Mouse (Mus musculus) mature B cell (primary cell): ENCODE results near the gene Stoml2.

Experiments used
- in situ Hi-C: fragments of 300-500 bp; cut with MboI; formaldehyde crosslinking; loops from 2 replicates; pipeline ENCODE4 v1.14.3; 2019

The Stoml2 gene

DNA sequence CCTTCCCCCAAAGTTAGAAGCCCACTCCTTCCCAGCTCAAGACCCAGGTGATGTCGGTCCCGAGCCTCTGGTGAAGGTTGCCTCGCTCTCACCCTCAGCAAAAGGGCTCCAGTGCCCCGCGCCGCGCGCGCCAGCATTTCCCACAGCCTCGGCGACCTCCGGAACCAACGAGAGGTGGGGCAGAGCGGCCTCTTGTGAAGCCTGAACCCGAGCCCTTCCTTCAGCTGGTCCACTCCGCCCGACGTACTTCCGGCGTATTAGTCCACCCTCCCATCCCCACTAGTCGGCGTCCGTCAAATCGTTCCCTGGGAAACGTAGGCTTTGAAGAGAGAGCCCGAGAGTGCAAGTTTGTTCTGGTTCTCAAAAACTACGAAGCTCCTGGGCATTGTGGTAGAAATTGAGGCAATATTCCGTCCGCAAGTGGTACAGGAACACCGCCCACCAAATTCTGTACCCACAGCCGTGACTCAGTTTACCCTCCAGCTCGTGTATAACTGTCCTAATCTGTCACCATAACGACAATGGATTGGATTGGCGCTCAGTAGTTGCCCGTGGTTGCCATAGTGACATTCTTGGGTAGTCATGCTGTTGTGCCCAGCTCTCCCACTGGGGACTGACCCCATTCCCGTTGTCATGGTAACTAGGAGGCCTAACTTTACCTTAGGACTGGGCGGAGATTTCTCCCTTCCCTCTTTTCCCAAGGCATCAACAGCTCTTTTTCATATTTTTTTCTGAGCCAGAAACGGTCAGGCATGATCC lies at the start of gene Stoml2:
Gene Stoml2 (minus strand): TSS at position 474 of the 759 bp plus-strand sequence.
- in situ Hi-C loops = no loop called here

- in situ Hi-C loops = no loop called here
Observed at GRCm38 (mm10) chr4:43078071-43078718, 46.7 kb upstream of the Stoml2 start.

- in situ Hi-C loops = loop anchor here (25.0 kb wide), 1 partner anchor 337 kb away; no protein-coding TSS in a partner anchor
Observed at GRCm38 (mm10) chr4:43074923-43075322, 43.4 kb upstream of the Stoml2 start.

DNA sequence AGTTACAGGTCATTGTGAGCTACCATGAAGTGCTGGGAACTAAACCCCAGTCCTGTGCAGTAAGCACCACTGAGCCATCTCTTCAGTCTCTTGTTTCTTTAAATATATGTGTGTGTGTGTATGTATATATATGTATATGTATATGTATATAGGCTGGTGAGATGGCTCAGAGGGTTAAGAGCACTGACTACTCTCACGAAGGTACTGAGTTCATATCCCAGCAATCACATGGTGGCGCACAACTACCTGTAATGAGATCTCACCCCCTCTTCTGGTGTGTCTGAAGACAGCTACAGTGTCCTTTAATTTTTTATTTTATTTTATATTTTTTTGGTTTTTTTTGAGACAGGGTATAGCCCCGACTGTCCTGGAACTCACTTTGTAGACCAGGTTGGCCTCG lies 34.0 kb upstream of the Stoml2 start:
- in situ Hi-C loops = loop anchor here (25.0 kb wide), 1 partner anchor 347 kb away; no protein-coding TSS in a partner anchor

GRCm38 (mm10) chr4:43060286-43060685 lies 28.8 kb upstream of the Stoml2 start:
- in situ Hi-C loops = loop anchor here (25.0 kb wide), 1 partner anchor 352 kb away; no protein-coding TSS in a partner anchor

DNA sequence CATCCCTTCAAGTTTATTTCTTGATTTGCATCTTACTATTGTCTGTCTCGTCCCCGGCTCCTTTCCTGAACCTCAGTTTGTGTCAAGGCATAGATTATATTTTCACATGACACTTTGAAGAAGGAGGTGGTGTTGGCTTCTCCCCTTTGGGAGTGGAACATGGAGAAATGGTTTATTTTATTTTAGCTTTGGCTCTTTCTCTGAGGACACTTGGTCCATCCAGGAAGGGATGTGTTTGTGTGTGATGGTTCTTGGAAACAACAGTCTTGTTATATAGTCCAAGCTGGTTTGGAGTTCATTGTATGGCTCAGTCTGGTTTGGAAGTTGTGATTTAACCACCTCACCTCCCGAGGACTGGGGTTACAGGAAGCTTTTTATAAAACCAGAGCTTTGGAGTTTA lies 28.2 kb upstream of the Stoml2 start:
- in situ Hi-C loops = loop anchor here (25.0 kb wide), 1 partner anchor 353 kb away; no protein-coding TSS in a partner anchor

DNA sequence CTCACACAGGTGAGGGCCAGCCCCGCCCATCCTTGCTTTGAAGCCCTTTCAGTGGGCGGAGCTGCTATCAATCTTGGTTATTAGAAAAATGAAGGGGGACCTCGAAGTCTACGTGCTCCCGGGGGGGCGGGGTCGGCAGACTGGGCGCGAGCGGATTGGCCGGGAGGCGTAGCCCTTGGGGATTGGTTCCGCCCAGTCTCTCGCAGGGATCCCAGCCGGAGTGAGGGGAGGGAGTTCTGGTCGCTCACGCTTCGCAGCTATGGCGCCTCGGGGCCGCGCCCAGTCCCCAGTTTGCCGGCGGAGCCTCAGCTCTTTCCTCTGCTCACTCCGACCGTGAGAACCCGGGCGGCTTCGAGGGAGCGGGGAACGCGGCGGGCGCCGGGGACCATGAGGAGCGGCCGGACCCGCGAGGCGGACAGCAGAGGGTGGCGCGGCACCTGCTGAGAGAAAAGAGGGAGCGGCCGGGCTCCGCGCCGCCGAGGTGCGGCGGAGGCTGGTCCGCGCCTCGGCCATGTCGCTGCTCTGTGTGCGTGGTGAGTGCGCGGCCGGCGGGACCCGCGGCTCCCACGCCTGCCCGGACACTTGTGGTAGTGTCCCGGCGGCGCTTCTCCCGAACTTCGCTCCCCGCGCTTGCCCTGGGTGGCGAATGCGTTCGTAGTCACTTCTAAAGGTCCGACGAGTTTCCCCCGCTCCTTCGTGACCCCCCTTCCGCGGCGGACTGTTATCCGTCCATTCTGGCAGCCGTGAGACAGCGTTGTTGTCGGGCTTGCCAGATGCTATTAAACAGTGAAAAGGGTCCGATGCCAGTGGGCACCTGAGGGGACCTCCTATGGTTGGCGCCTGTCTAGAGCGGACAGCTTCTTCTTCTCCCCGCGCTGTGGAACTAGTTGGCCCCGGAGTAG lies 27.5 kb upstream of the Stoml2 start, which contains the start of gene Unc13b:
Gene Unc13b (plus strand): TSS at position 201 of the 902 bp plus-strand sequence.
- in situ Hi-C loops = loop anchor here (25.0 kb wide), 1 partner anchor 353 kb away; no protein-coding TSS in a partner anchor

DNA sequence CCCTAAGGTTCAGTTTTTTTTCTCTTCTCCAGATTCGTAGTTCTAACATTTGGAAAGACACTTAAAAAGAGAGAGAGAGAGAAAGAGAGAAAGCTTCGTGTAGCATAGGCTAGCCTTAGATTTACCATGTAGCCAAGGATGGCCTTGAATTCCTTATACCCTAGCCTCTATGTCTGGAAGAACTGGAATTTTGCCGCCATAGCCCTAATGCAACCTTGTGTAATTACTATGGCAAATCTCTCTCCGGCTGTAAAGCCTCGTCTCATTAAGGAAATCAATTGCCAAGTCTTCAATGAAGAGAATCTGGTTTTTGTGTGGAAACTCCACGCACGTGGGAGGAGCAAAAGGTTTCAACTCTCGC lies 26.9 kb upstream of the Stoml2 start:
- in situ Hi-C loops = loop anchor here (25.0 kb wide), 1 partner anchor 354 kb away; no protein-coding TSS in a partner anchor

DNA sequence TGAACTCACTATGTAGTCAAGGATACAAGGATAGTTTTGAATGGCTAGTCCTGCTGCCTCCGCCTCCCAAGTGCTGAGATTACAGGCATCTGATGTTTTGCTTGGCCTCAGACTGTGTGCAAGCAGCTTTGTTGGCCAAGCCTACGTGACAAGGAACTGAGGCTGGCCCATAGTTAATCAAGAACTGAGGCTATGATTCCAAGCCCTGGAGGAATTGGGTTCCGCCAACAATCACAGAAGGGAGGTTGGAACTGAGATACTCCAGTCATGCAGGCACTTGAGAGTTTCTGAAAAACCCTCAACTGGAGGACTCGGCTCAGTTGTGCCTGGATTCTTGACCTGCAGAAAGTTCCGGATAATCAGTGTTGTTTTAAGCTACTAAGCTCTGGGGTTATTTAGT lies 26.1 kb upstream of the Stoml2 start:
- in situ Hi-C loops = loop anchor here (25.0 kb wide), 1 partner anchor 355 kb away; no protein-coding TSS in a partner anchor

DNA sequence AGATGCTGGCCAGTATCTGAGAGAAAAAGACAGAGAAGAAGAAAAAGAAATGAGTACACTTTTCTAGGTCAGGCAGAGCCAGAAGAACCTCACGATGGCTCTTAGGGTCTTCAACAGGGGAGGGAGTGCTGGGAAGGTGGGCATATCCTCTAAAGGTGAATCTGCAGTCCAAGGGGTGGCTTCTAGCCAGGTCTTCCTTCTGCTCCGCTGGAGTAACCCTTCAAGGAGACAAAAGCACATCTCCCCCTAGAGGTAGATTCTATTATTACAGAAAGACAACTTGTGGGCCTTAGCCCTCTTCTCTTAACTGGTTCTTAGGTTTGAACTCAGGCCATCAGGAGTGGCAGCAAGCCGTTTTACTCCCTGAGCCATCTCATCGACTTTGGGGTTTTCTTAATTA lies 21.1 kb upstream of the Stoml2 start:
- in situ Hi-C loops = loop anchor here (25.0 kb wide), 1 partner anchor 360 kb away; no protein-coding TSS in a partner anchor

- in situ Hi-C loops = no loop called here
Observed at GRCm38 (mm10) chr4:43047231-43047630, 15.7 kb upstream of the Stoml2 start.

GRCm38 (mm10) chr4:43046607-43047006 lies 15.1 kb upstream of the Stoml2 start:
- in situ Hi-C loops = no loop called here

GRCm38 (mm10) chr4:43045659-43046302 lies 14.3 kb upstream of the Stoml2 start, which contains the start of gene Fam214b:
Gene Fam214b, minus strand, starts transcription at chr4:43046220.
- in situ Hi-C loops = no loop called here

DNA sequence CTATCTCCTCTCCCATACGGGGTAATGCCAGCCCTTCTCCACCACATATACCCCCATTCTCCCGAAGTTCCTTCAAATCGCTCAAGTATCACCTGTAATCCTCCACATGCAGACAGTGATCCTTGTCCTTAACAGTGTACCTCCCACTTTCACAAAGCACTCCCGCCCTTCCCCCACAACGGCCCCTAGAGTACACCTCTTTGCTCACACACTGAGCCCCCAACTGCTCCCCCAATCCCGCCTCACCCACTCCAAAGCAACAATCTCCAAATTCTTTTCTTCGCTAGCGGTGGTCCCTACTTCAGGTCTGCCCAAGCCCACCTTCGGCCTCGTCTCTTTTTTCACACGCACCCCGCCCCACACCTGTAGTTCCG lies 13.8 kb upstream of the Stoml2 start:
- in situ Hi-C loops = no loop called here

DNA sequence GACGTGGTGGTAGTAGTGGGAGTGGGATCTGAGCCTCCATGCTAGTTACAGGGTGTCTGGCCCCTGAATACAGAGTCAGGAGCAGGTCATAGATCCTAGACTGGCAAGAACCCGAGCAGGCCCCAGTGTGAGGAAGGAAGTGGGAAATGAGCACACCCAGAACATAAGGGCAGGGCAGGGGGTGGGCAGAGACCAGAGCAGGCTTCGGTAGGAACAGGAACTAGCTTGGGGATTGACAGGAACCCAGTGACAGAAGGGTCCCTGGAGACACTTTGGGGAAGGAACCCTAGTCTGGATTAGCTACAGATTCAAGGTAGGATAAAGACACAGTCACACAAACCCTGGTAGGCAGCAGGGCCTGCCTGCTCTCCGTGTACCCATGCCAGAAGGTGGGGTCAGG lies 13.2 kb upstream of the Stoml2 start:
- in situ Hi-C loops = no loop called here

GRCm38 (mm10) chr4:43043644-43044357 lies 12.3 kb upstream of the Stoml2 start:
- in situ Hi-C loops = no loop called here

DNA sequence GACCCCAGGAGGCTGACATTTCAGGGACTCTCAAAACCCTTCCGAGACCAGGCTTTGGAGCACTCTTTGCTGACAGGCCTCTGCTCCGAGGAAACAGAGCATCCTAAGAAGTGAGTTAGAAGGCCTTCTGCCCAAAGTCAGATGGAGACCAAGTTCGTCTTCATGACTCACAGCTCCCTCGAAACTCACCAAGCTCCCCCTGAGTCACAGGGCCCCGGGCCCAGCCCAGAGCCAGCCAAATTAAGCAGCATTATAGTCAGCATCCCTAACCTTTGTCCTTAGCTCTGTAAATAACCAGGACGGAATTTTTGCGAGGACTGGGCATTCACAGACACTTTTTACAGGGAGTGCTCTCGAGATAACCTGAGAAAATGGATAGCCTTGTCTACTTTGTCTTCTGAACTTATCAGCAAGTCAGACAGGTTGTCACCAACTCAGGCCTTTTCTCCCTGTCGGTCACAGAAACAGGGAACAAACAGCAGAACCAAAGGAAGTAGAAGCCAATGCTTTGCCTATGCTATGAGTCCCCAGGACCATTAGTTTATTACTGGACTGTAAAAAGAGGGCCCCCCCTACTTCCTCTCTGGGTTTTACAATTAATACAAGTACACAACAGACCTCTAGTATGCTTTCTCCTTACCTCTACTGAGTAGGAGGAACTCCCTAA lies 9.5 kb upstream of the Stoml2 start:
- in situ Hi-C loops = no loop called here

- in situ Hi-C loops = no loop called here
Observed at GRCm38 (mm10) chr4:43040114-43040572, 8.6 kb upstream of the Stoml2 start.

GRCm38 (mm10) chr4:43039609-43040008 lies 8.1 kb upstream of the Stoml2 start:
- in situ Hi-C loops = no loop called here
